Comparison of ENCODE assay signal across 8 mouse cellular contexts in genomic region chr4:63560079-63560478, GRCm38 (mm10). TPM values are rescaled to one million over a fixed set of nuclear protein-coding genes. Genes with fewer than 3 reads are reported as not detected.
DNase-seq lines count a peak whose midpoint lies in the region; ATAC-seq and TF ChIP-seq lines count a peak whose summit lies in the region.

No protein-coding gene starts in this region.

- H3K27ac ChIP-seq in embryonic fibroblast, embryonic 13.5 days (ENCODE audit: insufficient read depth, low read length), result 0 out of 2 replicates have a peak overlapping the region, but pooled peaks have one; percentile 3
- no peak overlapping the region for H3K27ac ChIP-seq in kidney, embryonic 16.5 days (ENCODE audit: low read length)
- no peak overlapping the region for H3K27ac ChIP-seq in forebrain, embryonic 12.5 days

- TF ChIP-seq POLR2A in embryonic fibroblast, embryonic 13.5 days (IDR thresholded peaks at IDR 0.05; ENCODE audit: low read depth, low read length), result no peak

- peaks cover 2% of the 10 kb centered on the region for H3K36me3 ChIP-seq in kidney, embryonic 16.5 days (ENCODE audit: insufficient read depth, low read length)
- peaks cover 1% of the 10 kb centered on the region; the same call in 1 of the 2 replicates for H3K36me3 ChIP-seq in forebrain, embryonic 12.5 days (replicated peaks)

- DNase-seq in adrenal gland, adult 2 months, result peak; percentile 47
- no peak for DNase-seq in adrenal gland, postnatal 25 days
- DNase-seq in 3134 (ENCODE audit: extremely low read depth, insufficient read length, low spot score), result peak; percentile 76
- peak; percentile 56 for DNase-seq in lung, postnatal 10 days
- DNase-seq in urinary bladder, adult 18-20 months (ENCODE audit: low spot score in 2 of 2), result no peak

- TF ChIP-seq CTCF in embryonic fibroblast, embryonic 13.5 days (IDR thresholded peaks at IDR 0.05; ENCODE audit: borderline replicate concordance, insufficient read depth, low read length), result no peak; the same call in 1 of the 2 replicates

- no peaks in the 10 kb centered on the region for H3K27me3 ChIP-seq in kidney, embryonic 16.5 days (ENCODE audit: insufficient read depth, low read length)
- H3K27me3 ChIP-seq in forebrain, embryonic 12.5 days, result peaks cover 9% of the 10 kb centered on the region; the same call in 1 of the 2 replicates

- ATAC-seq in kidney, embryonic 16.5 days (ENCODE audit: low FRiP score, low TSS enrichment), result no peak
- no peak for ATAC-seq in forebrain, embryonic 12.5 days (ENCODE audit: low FRiP score)

- 0 out of 2 replicates have a peak, but pooled peaks cover 6% of the 10 kb centered on the region for H3K4me1 ChIP-seq in embryonic fibroblast, embryonic 13.5 days (ENCODE audit: control insufficient read depth, insufficient read depth, low read length)
- peaks cover 40% of the 10 kb centered on the region for H3K4me1 ChIP-seq in kidney, embryonic 16.5 days (ENCODE audit: insufficient read depth, low read length)
- peaks cover 35% of the 10 kb centered on the region for H3K4me1 ChIP-seq in forebrain, embryonic 12.5 days

- WGBS in kidney, embryonic 16.5 days, result 82% methylated on average over 8 of the region's 8 CpGs
- WGBS in forebrain, embryonic 12.5 days, result 48% methylated on average over 8 of the region's 8 CpGs

- H3K4me2 ChIP-seq in kidney, embryonic 16.5 days (replicated peaks; ENCODE audit: low read depth, low read length), result no peak overlapping the region
- H3K4me2 ChIP-seq in forebrain, embryonic 12.5 days, result no peak overlapping the region

- no peak overlapping the region for H3K4me3 ChIP-seq in embryonic fibroblast, embryonic 13.5 days (ENCODE audit: insufficient read depth, low read length)
- H3K4me3 ChIP-seq in kidney, embryonic 16.5 days (ENCODE audit: low read length), result no peak overlapping the region
- no peak overlapping the region for H3K4me3 ChIP-seq in forebrain, embryonic 12.5 days (replicated peaks)

- H3K9ac ChIP-seq in kidney, embryonic 16.5 days (replicated peaks; ENCODE audit: low read length), result no peak overlapping the region
- no peak overlapping the region for H3K9ac ChIP-seq in forebrain, embryonic 12.5 days

- H3K9me3 ChIP-seq in kidney, embryonic 16.5 days (ENCODE audit: low read length), result no peaks in the 10 kb centered on the region
- H3K9me3 ChIP-seq in forebrain, embryonic 12.5 days, result no peaks in the 10 kb centered on the region

RNA-seq across cellular contexts. Expression of gene Tmem268, which starts 1.5 kb away (rescaled TPM):
- total RNA-seq in adrenal gland, adult 2 months (2021), result 10 to 100 TPM; 10.4 to 12.6 TPM
- polyA plus RNA-seq in adrenal gland, adult 2 months (2012; rRNA removed), result 7.5 and 7.7 TPM in 2 replicates
- total RNA-seq in adrenal gland, postnatal 25 days (2021), result 14.2 and 19.8 TPM in 2 replicates
- polyA plus RNA-seq in embryonic fibroblast, embryonic 13.5 days (2011; ENCODE audit: insufficient read length, low read depth, missing spikeins), result 4.8 and 5.2 TPM in 2 replicates
- polyA plus RNA-seq in kidney, embryonic 16.5 days (2015; fragmentation: Nextera tagmentation; extraction: Ambion mirVana), result 6.6 TPM in 2 replicates
- polyA plus RNA-seq in forebrain, embryonic 12.5 days (2016; fragmentation: Nextera tagmentation; extraction: Ambion mirVana), result 6.6 and 7.3 TPM in 2 replicates

RNA-seq across cellular contexts. Expression of gene Atp6v1g1, which starts 15.5 kb away (rescaled TPM):
- total RNA-seq in adrenal gland, adult 2 months (2021), result 100 to 1,000 TPM; 166 to 207 TPM
- polyA plus RNA-seq in adrenal gland, adult 2 months (2012; rRNA removed), result 21.2 and 22.1 TPM in 2 replicates
- total RNA-seq in adrenal gland, postnatal 25 days (2021), result 178 and 188 TPM in 2 replicates
- polyA plus RNA-seq in embryonic fibroblast, embryonic 13.5 days (2011; ENCODE audit: insufficient read length, low read depth, missing spikeins), result 181 and 213 TPM in 2 replicates
- 305 and 320 TPM in 2 replicates for polyA plus RNA-seq in kidney, embryonic 16.5 days (2015; fragmentation: Nextera tagmentation; extraction: Ambion mirVana)
- polyA plus RNA-seq in forebrain, embryonic 12.5 days (2016; fragmentation: Nextera tagmentation; extraction: Ambion mirVana), result 341 and 346 TPM in 2 replicates

RNA-seq across cellular contexts. Expression of gene Gm11213, which starts 45.0 kb away (rescaled TPM):
- total RNA-seq in adrenal gland, adult 2 months (2021), result not detected
- not detected in 2 replicates for polyA plus RNA-seq in adrenal gland, adult 2 months (2012; rRNA removed)
- not detected in 2 replicates for total RNA-seq in adrenal gland, postnatal 25 days (2021)
- not detected in 2 replicates for polyA plus RNA-seq in embryonic fibroblast, embryonic 13.5 days (2011; ENCODE audit: insufficient read length, low read depth, missing spikeins)
- polyA plus RNA-seq in kidney, embryonic 16.5 days (2015; fragmentation: Nextera tagmentation; extraction: Ambion mirVana), result not detected in 2 replicates
- not detected in 2 replicates for polyA plus RNA-seq in forebrain, embryonic 12.5 days (2016; fragmentation: Nextera tagmentation; extraction: Ambion mirVana)

Comparison
In these comparisons a context has a peak if more than half of its experiments do, and no peak if none do; other contexts are left out.
1. DNase-seq: peak in adrenal gland, adult 2 months (single experiment), 3134 (single experiment) and lung, postnatal 10 days (single experiment); none in adrenal gland, postnatal 25 days (single experiment) and urinary bladder, adult 18-20 months (0 of 2).